Mouse (Mus musculus) CH12F3 (cell line): ENCODE data around the gene Abhd6.

Source experiments
- in situ Hi-C: fragments of 300-500 bp; cut with MboI; formaldehyde crosslinking; loops from 2 replicates; pipeline ENCODE4 v1.14.3; 2020; ENCODE audit warnings: low sequenced_read_pairs

Gene Abhd6

DNA sequence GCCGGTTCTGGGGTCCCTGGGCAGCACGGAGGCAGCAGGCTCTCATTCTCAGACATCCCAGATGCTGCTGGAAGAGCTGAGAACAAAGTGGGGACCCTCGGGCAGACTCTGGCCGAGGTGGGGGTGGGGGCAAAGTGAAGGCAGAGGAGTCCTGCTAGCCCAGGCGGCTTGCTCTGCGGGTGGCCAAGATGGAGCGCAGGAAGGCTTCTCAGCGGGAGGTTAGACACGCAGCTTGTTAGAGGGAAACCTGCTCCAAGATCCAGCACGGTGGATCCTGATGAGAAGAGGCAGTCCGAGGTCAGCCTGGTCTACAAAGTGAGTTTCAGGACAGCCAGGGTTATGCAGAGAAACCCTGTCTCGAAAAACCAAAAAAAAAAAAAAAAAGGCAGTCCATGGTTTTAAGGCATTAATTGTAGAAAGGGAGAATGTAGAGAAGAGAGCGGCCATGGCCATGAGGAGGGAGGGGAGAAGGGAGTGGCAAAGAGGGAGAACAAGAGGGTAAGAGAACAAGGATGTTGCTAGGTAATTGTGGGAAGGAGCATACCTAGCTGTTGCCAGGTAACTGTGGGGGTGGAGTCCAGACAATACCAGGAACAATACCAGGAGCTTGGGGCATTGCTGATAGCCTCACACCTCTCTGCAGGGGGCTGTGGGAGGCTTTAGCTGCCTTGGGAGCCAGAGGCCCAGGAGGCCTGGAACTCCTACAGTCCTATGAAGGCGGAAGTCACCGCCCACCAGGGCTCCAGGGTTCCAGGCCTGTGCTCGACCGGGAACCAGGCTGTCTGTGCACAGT, 51.8 kb downstream of the Abhd6 start:
- in situ Hi-C loops = no loop called here

DNA sequence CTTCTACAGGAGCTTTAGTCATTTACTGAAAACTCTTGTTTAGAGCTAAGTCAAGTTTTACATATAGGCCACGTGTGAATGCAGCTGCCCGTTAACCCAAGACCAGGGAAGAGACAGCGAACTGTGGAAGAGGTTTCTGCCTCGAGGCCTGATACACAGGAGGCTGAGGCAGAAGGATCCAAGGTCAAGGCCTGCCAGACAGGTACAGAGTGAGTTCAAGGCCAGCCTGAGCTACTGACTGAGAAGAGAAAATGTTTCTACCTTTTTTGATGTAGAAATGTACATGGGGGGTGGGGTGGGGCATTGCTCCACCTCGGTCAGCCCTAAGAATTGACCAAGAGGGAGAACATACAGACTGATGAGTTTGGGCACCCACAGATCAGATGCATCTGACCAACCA, 53.4 kb downstream of the Abhd6 start:
- in situ Hi-C loops = no loop called here

DNA sequence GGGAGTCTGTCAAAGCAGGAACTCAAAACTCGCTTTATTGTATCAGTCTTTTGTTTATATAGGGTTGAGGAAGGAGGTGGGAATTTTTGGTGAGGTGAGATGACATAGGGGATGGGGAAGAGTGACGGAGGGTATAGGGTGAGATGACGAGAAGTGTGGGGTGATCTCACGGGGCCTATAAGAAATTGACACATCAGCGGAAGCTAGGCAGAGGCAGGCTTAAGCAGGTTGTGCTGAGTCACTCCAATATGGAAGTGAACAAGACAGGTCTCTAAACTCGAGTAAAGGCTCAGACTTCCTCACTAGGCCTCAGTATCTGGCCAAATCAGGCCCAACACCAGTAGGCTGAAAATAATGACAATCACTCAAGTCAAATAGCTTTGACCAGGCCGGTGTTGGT, 57.2 kb downstream of the Abhd6 start:
- in situ Hi-C loops = no loop called here

DNA sequence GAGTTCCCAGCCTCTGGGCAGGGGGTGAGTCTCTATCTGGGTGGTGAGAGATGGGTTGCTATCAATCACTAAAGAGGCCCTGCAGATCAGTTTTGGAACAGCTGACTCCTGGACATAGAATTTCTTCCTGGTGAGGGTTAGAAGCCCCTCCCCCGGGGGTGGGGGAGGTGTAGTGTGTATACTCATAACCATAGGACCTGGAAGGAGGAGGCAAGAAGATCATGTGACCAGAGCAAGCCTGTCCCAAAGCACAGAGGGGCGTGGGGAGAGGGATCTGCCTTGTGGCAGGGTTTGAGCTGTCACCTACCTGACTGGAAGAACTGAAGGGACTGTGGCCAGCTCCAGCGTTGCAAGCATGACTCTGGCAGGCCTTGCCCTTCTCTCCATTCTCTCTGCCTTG, 59.4 kb downstream of the Abhd6 start:
- in situ Hi-C loops = no loop called here

DNA sequence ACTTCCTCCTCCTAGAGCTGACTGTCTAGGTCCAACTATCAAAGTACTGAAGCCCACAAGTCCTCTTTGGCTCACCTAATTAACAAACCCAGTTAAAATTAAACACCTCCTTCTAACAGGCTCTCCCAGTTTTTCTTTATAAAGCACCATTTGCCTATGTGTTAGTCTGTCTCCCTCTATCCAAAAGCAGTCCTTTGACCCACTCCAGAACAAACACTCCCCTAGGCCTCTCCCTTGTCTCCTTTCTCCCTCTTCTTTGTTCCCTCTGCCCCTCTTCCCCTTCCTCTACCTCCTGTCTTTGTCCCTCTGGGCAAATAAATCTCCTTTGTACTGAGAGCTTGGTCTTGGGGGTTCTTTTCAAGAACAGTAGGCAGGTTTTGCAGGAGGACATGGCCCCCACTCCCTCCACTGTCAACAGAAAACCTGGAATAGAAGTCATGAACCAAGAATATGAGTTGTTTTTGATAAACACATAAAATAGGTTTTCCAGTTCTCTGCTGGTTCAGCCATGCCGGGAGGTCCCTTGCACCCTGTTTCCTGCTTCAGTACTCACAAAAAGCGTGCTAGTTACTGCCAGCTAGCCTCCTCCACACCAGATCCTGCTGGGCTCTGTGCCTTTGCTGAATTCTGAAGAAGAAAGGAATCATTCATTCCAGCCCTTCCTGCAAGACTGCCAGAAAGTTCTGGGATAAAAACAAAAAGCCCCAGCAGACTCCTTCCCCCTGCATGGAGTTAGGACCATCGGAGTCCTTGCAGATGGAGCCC, 60.0 kb downstream of the Abhd6 start:
- in situ Hi-C loops = no loop called here

DNA sequence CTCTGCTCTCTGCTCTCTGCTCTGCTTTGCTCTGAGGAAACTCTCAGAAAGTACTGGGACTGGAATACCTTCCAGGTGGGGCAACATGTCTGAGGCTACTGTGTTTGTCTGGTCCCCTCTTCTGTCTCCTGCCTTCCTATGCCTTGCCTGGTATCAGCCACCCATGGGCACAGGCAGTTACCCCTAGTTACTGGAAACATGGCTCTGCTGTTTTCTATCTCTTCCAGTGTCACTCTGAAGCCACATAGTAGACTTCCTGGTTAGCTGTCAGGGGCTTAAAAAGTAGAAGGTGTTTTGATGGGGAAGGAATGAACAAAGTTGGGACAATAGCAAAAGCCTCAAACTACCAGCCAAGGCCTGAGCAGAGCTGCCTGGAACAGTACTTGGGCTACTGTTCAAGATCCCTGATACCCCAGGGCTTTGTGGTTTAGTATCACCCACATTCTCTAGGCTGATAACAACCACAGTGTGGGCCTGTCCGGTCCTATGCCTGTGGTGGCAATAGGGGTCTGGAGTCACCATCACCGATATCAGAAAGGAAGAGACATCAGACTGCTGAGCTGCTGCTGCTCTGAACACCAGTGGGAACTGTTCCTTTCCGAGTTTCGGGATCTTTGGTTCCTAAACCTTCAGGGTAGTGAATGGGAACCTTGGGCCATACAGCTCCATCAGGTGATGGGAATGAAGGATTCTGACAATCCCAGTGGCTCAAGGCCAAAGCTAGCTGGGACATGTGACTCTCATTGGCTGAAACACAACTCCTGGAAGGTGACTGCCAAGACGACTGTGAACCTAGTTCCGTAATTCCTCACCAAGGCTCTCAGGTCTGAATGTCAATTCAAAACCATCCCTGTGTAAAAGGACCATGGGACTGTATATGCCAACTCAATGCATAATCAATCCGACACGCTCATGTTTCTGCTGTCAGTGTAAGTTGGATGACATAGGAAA, 61.4 kb downstream of the Abhd6 start:
- in situ Hi-C loops = no loop called here

DNA sequence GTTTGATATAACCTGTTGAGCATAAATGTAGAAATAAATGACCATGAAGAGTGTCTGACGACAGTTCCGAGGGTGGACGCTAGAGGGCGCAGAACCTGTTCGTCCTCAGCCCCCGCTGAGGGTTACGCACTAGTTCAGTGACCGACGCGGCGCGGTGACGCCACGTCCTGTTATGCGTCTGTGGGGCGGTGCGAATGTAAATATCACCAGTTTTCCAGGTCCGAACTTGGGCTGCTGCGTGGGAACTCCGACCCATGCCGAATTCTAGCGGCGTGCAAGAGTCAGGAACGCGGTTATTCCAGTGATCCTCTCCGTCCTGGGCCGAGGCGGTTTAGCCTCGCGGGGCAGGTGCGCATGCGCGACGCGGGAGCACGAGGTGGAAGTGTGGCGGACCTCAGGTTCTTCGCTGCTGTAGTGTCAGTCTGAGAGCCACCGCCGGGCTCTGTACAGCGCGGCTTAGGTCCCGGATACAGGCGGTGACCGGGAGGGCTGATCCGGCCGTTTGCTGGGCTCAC, 77.5 kb downstream of the Abhd6 start, which contains the start of gene Rpp14:
Rpp14 (plus strand) TSS at position 203 of the 515 bp plus-strand sequence.
- in situ Hi-C loops = loop anchor here (25.0 kb wide), 1 partner anchor 257 kb away; no protein-coding TSS in a partner anchor

DNA sequence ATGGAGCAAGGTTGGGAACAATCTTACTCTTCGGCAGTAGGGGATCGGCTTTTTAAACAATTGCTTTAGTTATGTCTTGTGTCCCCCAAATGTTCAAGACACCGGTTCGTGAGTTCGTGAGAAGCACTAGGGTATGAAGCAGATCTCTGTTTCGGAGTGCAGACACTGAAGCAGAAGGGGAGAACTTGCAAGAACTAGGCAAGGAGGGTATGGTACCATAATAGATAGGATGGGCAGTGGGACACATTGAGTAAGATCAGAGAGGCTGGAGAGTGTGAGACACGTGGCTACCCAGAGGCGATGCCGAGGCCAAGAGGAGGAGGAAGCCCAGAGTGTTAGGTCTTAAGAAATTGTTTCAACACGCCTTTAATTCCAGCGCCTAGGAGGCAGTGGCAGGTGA, 78.0 kb downstream of the Abhd6 start:
- in situ Hi-C loops = loop anchor here (25.0 kb wide), 1 partner anchor 257 kb away; no protein-coding TSS in a partner anchor

DNA sequence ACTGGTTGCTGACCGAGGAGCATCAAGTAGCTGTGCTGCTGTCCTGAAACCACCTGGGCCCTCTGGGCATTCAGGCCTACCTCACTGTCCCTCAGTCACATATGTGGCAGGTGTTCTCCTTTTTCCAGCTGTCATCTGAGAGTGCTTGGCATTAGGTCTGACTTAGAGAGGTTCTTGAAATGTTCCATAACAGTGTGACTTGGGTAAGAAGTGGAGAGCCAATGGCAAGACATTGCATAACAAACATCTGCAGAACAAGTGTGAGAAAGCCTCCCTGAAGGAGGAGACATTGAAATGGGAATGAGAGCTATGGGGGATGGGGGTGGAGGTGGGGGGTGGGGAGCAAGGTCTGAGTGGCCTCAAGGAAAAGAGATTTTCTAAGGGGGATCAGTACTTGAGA, 80.2 kb downstream of the Abhd6 start:
- in situ Hi-C loops = loop anchor here (25.0 kb wide), 1 partner anchor 254 kb away; no protein-coding TSS in a partner anchor

DNA sequence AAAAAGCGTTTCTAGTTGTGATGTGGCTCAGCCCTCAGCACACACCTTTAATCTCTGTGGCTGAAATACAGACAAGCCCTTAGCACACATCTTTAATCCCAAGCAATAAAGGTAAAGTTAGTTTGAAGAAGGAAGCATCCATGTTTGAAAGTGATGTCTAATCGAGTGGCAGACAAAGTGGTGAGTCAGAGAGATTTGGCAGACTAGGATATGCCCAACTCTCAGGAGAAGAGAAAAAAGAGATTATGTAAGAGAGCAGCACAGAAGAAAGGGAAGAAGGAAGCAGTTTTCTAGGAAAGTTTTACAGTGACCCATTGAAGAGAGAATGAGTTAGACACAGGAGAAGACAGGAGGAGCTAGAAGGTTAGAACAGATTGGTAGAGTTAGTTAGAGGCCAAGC, 86.3 kb downstream of the Abhd6 start:
- in situ Hi-C loops = loop anchor here (25.0 kb wide), 1 partner anchor 248 kb away; no protein-coding TSS in a partner anchor

DNA sequence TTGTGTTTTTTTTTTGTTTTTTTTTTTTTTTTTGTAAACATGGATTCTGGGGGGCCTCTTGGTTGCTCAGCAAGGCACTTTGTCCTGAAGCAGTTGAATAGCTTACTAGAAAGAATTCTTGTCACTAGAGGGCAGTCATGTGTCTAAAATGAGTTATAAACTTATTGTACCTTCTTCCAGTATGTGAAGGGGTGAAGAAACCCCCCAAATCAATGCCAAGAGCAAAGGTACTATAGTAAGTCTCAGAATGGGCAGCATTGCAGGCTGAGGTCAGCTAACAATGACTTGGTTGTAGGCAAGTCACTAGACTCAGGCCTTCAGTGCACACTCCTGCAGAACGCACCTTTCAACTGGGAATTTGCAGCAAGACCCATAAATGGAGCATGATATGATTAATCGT, 89.9 kb downstream of the Abhd6 start:
- in situ Hi-C loops = loop anchor here (5.0 to 25.0 kb wide), 2 partner anchors 70 to 245 kb away; no protein-coding TSS in a partner anchor

DNA sequence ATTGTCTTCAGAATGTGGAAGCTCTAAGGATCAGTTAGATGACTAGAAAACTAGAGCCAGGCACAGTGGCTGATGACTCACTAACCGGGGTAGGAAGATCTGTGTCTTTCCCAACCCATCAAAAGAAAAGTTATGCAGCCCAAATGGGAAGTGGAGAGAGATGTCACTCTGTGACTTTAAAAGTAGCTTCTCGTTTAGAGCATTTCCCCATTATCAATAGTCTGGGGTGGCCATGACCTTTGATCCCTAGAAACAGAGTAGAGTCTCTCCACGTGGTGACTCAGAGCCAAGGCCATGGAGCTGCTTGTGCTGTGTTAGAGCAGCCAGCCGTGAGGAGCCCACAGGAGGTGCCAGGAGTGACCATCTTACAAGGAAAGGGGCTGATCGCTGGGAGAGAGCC, 90.7 kb downstream of the Abhd6 start:
- in situ Hi-C loops = loop anchor here (5.0 to 25.0 kb wide), 2 partner anchors 69 to 244 kb away; no protein-coding TSS in a partner anchor

DNA sequence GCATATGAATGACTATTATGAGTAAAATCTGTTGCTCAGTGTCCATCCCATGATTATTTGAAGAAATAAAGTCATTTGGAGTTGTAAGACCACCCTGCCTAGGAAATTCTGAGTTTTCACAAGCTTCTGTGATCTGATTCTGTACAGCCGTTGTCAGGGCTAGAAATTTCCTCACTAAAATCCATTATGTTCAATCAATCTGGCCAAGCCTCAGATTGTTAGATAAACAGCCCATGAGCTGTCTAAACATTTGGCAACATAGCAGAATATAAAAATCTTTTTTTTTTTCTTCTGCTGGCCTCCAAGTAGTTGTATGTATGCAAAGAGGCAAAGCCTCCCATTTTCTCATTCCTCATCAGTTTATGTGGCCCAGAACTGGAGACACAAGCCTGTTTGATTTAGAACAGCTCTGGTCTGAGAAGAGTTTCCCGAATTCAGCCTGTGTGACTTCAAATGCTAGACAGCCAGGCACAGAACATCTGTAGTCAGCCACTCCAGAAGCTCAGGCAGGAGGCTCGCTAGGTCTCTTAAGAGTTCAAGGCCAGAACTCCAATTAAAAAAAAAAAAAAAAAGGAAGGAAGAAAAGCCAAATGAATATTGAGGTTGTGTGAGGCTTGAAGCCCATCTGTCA, 92.3 kb downstream of the Abhd6 start:
- in situ Hi-C loops = loop anchor here (5.0 to 25.0 kb wide), 2 partner anchors 67 to 242 kb away; no protein-coding TSS in a partner anchor

DNA sequence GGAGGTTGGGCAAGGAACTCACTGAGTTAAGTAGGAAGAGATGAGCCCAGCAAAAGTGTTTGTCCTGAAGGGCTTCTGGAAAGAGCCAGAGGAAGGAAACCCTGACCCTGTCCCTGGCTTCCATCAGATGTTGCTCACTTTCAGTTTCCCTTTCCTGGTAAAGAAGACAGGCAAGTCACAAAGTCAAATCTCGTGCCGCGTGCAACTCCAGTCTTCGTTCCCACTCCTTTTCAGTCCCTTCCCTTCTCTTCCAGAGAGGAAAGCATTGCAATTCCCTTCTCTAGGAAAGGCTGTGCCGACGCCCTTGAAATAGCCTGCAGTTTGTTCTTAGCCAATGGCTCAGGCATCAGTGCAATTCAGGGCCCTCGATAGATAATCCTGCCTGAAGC, 92.9 kb downstream of the Abhd6 start:
- in situ Hi-C loops = loop anchor here (25.0 kb wide), 1 partner anchor 242 kb away; no protein-coding TSS in a partner anchor

DNA sequence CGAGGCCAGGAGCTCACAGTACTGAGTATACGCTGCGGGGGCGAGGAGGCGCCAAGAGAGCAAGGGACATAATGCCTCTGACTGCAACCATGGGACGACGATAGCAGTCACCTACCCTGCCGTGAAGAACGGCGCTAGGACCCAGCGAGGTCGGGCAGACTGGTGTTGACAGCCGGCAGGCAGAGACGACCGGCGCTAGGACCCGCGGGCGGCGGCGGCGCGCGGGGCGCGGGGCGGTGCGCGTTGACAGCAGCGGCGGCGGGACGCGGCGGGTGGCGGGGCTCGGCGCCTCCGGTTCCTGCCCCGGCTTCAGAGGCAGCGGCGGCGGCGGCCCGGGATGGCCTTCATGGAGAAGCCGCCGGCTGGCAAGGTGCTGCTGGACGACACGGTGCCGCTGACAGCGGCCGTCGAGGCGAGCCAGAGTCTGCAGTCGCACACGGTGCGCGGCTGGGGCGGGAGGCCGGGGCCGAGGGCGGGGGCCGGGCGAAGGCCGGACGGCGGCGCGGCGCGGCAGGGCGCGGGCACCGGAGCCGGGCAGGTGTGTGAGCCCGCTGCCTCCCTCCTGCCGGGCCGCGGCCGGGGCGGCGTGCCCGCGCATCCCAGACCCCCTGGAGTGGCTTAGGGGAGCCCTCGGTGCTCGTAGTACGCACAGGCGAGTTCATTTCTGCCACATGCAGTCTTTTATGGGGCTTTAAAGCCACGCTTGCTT, 95.4 kb downstream of the Abhd6 start, which contains the start of gene Pxk:
Pxk (plus strand) TSS at position 234 of the 709 bp plus-strand sequence.
- in situ Hi-C loops = loop anchor here (25.0 kb wide), 1 partner anchor 239 kb away; no protein-coding TSS in a partner anchor

DNA sequence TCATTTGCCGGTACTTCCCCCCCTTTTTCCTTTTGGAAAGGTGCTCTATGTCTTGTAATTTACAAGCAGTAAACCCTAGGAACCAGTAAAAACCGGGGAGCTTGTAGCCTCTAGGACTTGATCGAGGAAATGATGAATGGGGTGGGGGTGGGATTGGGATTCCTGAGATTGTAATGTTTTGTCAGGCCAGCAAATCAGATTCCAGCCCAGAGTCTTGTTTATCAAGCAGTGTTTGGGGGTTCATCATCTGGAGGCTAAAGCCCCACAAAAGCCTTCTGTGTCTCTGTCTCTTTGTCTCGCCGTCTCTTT, 95.9 kb downstream of the Abhd6 start:
- in situ Hi-C loops = loop anchor here (25.0 kb wide), 1 partner anchor 239 kb away; no protein-coding TSS in a partner anchor

DNA sequence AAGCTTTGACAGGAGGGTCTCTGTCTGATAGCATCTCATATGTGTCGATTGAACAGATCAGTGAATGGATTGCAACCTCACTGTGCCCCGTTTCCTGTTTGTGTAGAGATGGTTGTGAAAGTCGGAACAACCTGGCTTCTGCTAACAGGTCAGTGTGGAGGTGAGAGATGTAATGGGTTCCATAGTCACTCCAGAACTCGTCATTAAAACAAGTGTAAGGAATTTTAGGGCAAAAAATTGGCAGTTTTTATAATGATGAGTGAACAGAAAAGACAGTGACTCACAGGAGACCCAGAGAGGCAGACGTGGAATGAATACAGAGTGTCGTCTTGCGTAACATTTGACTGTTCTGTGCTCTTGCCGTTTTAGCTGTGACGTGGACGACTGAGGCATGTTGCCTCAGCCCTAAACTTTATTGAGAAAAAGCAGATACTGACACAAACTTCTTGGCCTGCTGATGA, 96.9 kb downstream of the Abhd6 start:
- in situ Hi-C loops = loop anchor here (5.0 to 25.0 kb wide), 2 partner anchors 43 to 238 kb away; no protein-coding TSS in a partner anchor

DNA sequence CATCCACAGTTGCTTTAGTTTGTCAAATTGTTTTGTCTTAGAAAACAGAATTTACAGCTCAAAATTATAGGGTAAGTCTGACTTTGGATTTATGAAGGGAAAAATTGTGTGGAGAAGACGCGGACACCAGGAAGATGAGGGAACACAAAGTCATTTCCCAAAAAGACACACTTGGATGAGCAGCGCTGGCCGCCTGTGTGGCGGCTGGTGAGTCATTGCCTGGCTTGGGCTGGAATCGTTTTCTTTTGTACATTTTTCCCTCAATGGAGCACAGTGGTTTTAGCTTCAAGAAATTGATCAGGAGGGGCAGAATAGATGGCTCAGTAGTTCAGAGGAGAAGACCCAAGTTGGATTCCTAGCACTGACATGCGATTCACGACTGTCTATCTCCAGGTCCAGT, 99.2 kb downstream of the Abhd6 start:
- in situ Hi-C loops = loop anchor here (5.0 kb wide), 1 partner anchor 40 kb away; no protein-coding TSS in a partner anchor

DNA sequence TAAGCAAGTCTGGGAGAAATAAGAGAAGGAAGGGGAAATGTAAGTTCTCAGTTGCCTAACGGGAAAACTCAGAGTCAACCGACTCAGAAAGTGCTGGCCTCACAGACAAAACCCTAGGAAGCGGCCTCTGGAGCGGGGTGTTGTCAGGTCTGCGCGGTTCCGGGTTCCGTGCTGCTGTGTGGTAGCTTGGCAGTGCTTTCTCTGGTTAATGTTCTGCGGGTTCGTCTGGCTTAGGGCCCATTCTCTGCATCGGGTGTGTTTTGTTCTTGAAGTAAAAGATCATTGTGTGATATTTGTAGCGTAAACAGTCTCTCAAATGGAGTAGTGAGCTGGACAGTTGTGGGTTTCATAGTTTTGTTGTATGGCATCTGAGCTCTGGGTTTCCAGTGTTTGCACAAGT, 100.0 kb downstream of the Abhd6 start:
- in situ Hi-C loops = loop anchor here (5.0 kb wide), 1 partner anchor 40 kb away; no protein-coding TSS in a partner anchor
